Mouse (Mus musculus) cortical plate, adult 2 months (tissue): ENCODE data around the gene Scap. TPM values are rescaled to one million over a fixed set of nuclear protein-coding genes. Genes with fewer than 3 reads are reported as not detected.

Experiments used
- H3K27ac ChIP-seq: fragments of 200-500 bp; 2 replicates; pipeline ENCODE4 v1.5.1; 2012; ENCODE audit warnings: low read length, control low read depth, inconsistent platforms; ENCODE audit not compliant: insufficient read depth
- H3K4me1 ChIP-seq: fragments of 200-500 bp; 2 replicates; pipeline ENCODE4 v1.6.1; 2011; ENCODE audit warnings: low read length; ENCODE audit not compliant: control insufficient read depth, insufficient read depth
- H3K4me3 ChIP-seq: fragments of 200-500 bp; 2 replicates; pipeline ENCODE4 v1.5.1; 2011; ENCODE audit warnings: mild to moderate bottlenecking, low read length, control low read depth; ENCODE audit not compliant: insufficient read depth
- CTCF ChIP-seq: fragments of 200-500 bp; IDR thresholded peaks from 2 replicates; pipeline ENCODE4 v1.5.1; 2011; ENCODE audit warnings: mild to moderate bottlenecking, control low read depth, low read length; ENCODE audit not compliant: insufficient read depth; ENCODE audit errors: extremely low read depth
- POLR2A ChIP-seq: fragments of 200-500 bp; IDR thresholded peaks from 2 replicates; pipeline ENCODE4 v1.6.1; 2011; ENCODE audit warnings: mild to moderate bottlenecking, low read length, control low read depth; ENCODE audit not compliant: insufficient read depth; ENCODE audit errors: extremely low read depth
- polyA plus RNA-seq: library from polyadenylated mRNA; depleted of rRNA; stranded (reverse); fragments of >200 nt; gene quantifications from 2 replicates; pipeline ENCODE4 v1.2.3, GENCODE M21; 2012; rRNA removed

Scap gene
- polyA plus RNA-seq, 1 experiment: 44.6 TPM

GRCm38 (mm10) chr9:110408099-110408773, 75.1 kb downstream of the Scap start, which contains the start of gene Ptpn23:
Ptpn23 (minus strand) TSS chr9:110408213.
- peak within 1 kb of the TSS; percentile 66 for H3K4me3 ChIP-seq
- peak within 1 kb of the TSS; percentile 49 for H3K27ac ChIP-seq
- peak; percentile 81 for TF ChIP-seq POLR2A
- TF ChIP-seq CTCF: no peak
- no peaks in the 10 kb centered on the region for H3K4me1 ChIP-seq

- Histone ChIP-seq H3K4me3 (no peak overlapping the region), H3K4me1 (no peaks in the 10 kb centered on the region), H3K27ac (no peak overlapping the region)
- TF ChIP-seq POLR2A (no peak), CTCF (peak; percentile 97)
Observed at GRCm38 (mm10) chr9:110410908-110411887, 78.1 kb downstream of the Scap start.

- no peak overlapping the region for H3K4me3 ChIP-seq
- no peak overlapping the region for H3K27ac ChIP-seq
- no peak for TF ChIP-seq CTCF
- no peak for TF ChIP-seq POLR2A
- no peaks in the 10 kb centered on the region for H3K4me1 ChIP-seq
Observed at GRCm38 (mm10) chr9:110412926-110413325, 79.8 kb downstream of the Scap start.

- Histone ChIP-seq H3K4me3 (no peak overlapping the region), H3K27ac (no peak overlapping the region), H3K4me1 (no peaks in the 10 kb centered on the region)
- TF ChIP-seq CTCF (peak; percentile 46), POLR2A (no peak)
Observed at GRCm38 (mm10) chr9:110413785-110414184, 80.7 kb downstream of the Scap start.

- Histone ChIP-seq H3K4me3 (no peak within 1 kb of the TSS), H3K27ac (no peak within 1 kb of the TSS), H3K4me1 (no peaks in the 10 kb centered on the region)
- TF ChIP-seq POLR2A (no peak), CTCF (no peak)
Observed at GRCm38 (mm10) chr9:110419511-110420112, 86.5 kb downstream of the Scap start, which contains the start of gene Ngp. Ngp (plus strand) TSS chr9:110419747.

GRCm38 (mm10) chr9:110431241-110431640, 98.2 kb downstream of the Scap start:
- TF ChIP-seq POLR2A (no peak), CTCF (no peak)
- H3K4me1 ChIP-seq: peaks cover 3% of the 10 kb centered on the region; the same call in 1 of the 2 replicates
- no peak overlapping the region for H3K27ac ChIP-seq
- H3K4me3 ChIP-seq: no peak overlapping the region

- no peak overlapping the region for H3K4me3 ChIP-seq
- H3K27ac ChIP-seq: no peak overlapping the region
- no peak for TF ChIP-seq CTCF
- TF ChIP-seq POLR2A: no peak
- peaks cover 3% of the 10 kb centered on the region; the same call in 1 of the 2 replicates for H3K4me1 ChIP-seq
Observed at GRCm38 (mm10) chr9:110433045-110433444, 100.0 kb downstream of the Scap start.

Other genes starting within 250 kb of the Scap start
- gene Smarcc1, start 215.6 kb upstream of the Scap start, polyA plus RNA-seq: 30.7 and 31.9 TPM in 2 replicates
- 144 and 166 TPM in 2 replicates for gene Dhx30, start 215.5 kb upstream of the Scap start, polyA plus RNA-seq
- 382 and 388 TPM in 2 replicates for gene Cspg5, start 89.5 kb upstream of the Scap start, polyA plus RNA-seq
- 18.4 and 20.0 TPM in 2 replicates for gene Elp6, start 28.1 kb upstream of the Scap start, polyA plus RNA-seq
- gene Ptpn23, start 74.9 kb downstream of the Scap start, polyA plus RNA-seq: 37.7 and 39.5 TPM in 2 replicates
- 0.21 and 0.35 TPM in 2 replicates for gene Ngp, start 86.5 kb downstream of the Scap start, polyA plus RNA-seq
- 27.3 and 28.8 TPM in 2 replicates for gene Klhl18, start 143.4 kb downstream of the Scap start, polyA plus RNA-seq
- 4.0 and 5.3 TPM in 2 replicates for gene Kif9, start 143.7 kb downstream of the Scap start, polyA plus RNA-seq
- gene Setd2, start 199.3 kb downstream of the Scap start, polyA plus RNA-seq: 64.8 and 64.9 TPM in 2 replicates